Mouse (Mus musculus) thymus, adult 2 months (tissue): ENCODE data around the gene Aptx. TPM values are rescaled to one million over a fixed set of nuclear protein-coding genes. Genes with fewer than 3 reads are reported as not detected.

Source experiments
- DNase-seq: peaks from one replicate; pipeline ENCODE4 v3.0.0; 2021
- H3K27ac ChIP-seq: fragments of 200-500 bp; 2 replicates; pipeline ENCODE4 v1.5.1; 2012; ENCODE audit warnings: low read length, control low read depth; ENCODE audit not compliant: control insufficient read depth, insufficient read depth
- H3K27me3 ChIP-seq: fragments of 200-500 bp; 2 replicates; pipeline ENCODE4 v1.6.1; 2012; ENCODE audit warnings: mild to moderate bottlenecking, low read length, moderate library complexity, mixed read lengths; ENCODE audit not compliant: control insufficient read depth, insufficient read depth
- H3K36me3 ChIP-seq: fragments of 200-500 bp; 2 replicates; pipeline ENCODE4 v1.6.1; 2012; ENCODE audit warnings: mild to moderate bottlenecking, low read length, moderate library complexity; ENCODE audit not compliant: control insufficient read depth, insufficient read depth
- H3K4me1 ChIP-seq: fragments of 200-500 bp; replicated peaks from 2 replicates; pipeline ENCODE4 v1.6.1; 2012; ENCODE audit warnings: low read length; ENCODE audit not compliant: control insufficient read depth, insufficient read depth
- H3K4me3 ChIP-seq: fragments of 200-500 bp; 2 replicates; pipeline ENCODE4 v1.5.1; 2012; ENCODE audit warnings: mild to moderate bottlenecking, low read length, control low read depth, moderate library complexity; ENCODE audit not compliant: control insufficient read depth, insufficient read depth
- CTCF ChIP-seq: fragments of 200-500 bp; IDR thresholded peaks from 2 replicates; pipeline ENCODE4 v1.5.1; 2012; ENCODE audit warnings: mild to moderate bottlenecking, control low read depth, low read length, moderate library complexity, borderline replicate concordance; ENCODE audit not compliant: control insufficient read depth, poor library complexity, insufficient read depth; ENCODE audit errors: extremely low read depth
- POLR2A ChIP-seq: fragments of 200-500 bp; IDR thresholded peaks from 2 replicates; pipeline ENCODE4 v1.6.1; 2012; ENCODE audit warnings: mild to moderate bottlenecking, low read length, control low read depth, moderate library complexity; ENCODE audit not compliant: control insufficient read depth, poor library complexity, insufficient read depth; ENCODE audit errors: extremely low read depth
- WGBS: fragments of 180-500 bp; shearing (Covaris S2); methylation state at CpG from one replicate; pipeline ENCODE4 v1.1.7; 2018; 5-methylcytosine and 5-hydroxymethylcytosine counted together
- polyA plus RNA-seq: library from polyadenylated mRNA; depleted of rRNA; stranded (reverse); fragments of >200 nt; gene quantifications from 2 replicates; pipeline ENCODE4 v1.2.3, GENCODE M21; 2012

Aptx gene
- polyA plus RNA-seq, 1 experiment, result 9.1 TPM

- peaks cover 8% of the 10 kb centered on the region for H3K36me3 ChIP-seq
- TF ChIP-seq POLR2A (no peak), CTCF (no peak)
- H3K4me1 ChIP-seq, result peaks cover 7% of the 10 kb centered on the region
- H3K27ac ChIP-seq, result no peak overlapping the region
- 98% methylated on average over 8 of the region's 8 CpGs for WGBS
- H3K4me3 ChIP-seq, result no peak overlapping the region
- no peak for DNase-seq
- H3K27me3 ChIP-seq, result no peaks in the 10 kb centered on the region
Measured at GRCm38 (mm10) chr4:40700216-40700615, 2.8 kb downstream of the Aptx start.

DNA sequence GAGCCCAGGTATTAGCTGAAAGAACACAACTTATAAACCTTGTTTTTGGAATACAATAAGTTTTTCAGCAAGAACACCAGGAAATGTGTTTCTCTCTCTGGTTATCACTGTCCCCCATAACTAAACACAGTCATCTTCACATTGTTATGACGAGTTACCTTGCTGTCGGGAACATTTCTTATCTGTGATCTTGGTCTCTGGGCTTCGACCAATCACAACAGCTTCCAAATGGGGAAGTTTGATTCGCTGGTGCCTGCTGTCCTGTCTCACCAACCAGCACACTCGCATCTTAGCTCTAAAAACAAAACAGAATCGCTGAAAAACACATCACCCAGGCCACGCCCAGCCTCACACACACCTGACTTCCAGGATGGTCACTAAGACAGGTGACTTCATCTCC lies 5.9 kb downstream of the Aptx start:
- no peaks in the 10 kb centered on the region for H3K27me3 ChIP-seq
- no peak overlapping the region; the same call in 1 of the 2 replicates for H3K27ac ChIP-seq
- no peaks in the 10 kb centered on the region for H3K4me1 ChIP-seq
- WGBS, result 69% methylated on average over 7 of the region's 7 CpGs
- no peak overlapping the region for H3K4me3 ChIP-seq
- peaks cover 26% of the 10 kb centered on the region for H3K36me3 ChIP-seq
- TF ChIP-seq CTCF, result no peak
- TF ChIP-seq POLR2A, result no peak
- DNase-seq, result no peak

DNA sequence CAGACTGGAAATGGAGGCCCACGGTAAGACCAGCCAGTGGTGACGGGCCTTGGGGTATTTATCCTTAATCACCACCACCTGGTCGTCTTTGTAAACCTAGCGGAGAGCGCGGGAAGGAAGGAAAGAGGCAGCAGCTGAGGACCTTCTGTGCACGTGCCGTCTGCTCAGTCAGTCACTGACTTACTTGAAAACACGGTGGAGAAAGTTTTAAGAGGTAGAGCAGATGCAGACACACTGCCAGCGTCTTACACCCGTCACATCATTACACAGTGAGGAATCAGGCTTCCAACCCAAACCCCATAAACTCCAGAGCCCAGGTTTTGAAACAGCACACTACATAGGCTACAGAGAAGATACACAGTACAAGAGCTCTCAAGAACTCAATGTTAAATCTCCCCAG lies 11.9 kb downstream of the Aptx start:
- Histone ChIP-seq H3K27ac (no peak overlapping the region), H3K36me3 (peaks cover 51% of the 10 kb centered on the region), H3K4me1 (no peaks in the 10 kb centered on the region), H3K4me3 (no peak overlapping the region), H3K27me3 (no peaks in the 10 kb centered on the region)
- DNase-seq, result no peak
- TF ChIP-seq CTCF (no peak), POLR2A (no peak)
- WGBS, result 95% methylated on average over 11 of the region's 11 CpGs

GRCm38 (mm10) chr4:40683306-40683705 lies 19.7 kb downstream of the Aptx start:
- WGBS, result 44% methylated on average over 2 of the region's 2 CpGs
- H3K4me1 ChIP-seq, result no peaks in the 10 kb centered on the region
- H3K27ac ChIP-seq, result no peak overlapping the region
- DNase-seq, result no peak
- H3K36me3 ChIP-seq, result peaks cover 16% of the 10 kb centered on the region
- H3K4me3 ChIP-seq, result no peak overlapping the region
- no peaks in the 10 kb centered on the region for H3K27me3 ChIP-seq
- TF ChIP-seq CTCF (no peak), POLR2A (no peak)

DNA sequence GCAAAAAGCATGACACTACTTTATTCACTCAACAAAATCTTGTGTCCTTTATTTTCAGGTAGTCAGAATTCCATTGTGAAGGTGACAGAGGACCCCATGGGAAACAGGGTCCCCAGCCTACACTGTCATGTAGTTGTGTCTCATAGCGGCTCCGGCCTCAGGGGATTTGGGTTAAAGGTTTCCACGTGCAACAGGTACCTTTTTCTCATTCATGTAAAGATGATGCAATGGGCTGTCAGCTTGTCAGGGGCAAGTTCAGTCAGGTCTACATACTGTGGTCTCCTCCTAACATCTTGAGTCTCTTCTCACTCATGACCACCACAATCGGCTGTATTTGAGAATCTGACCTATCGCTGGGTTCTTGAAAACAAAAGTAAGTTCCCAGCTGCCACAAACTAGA lies 20.6 kb downstream of the Aptx start:
- H3K27ac ChIP-seq, result no peak overlapping the region
- H3K4me1 ChIP-seq, result no peaks in the 10 kb centered on the region
- WGBS, result 93% methylated on average over 5 of the region's 5 CpGs
- DNase-seq, result no peak
- H3K36me3 ChIP-seq, result peaks cover 11% of the 10 kb centered on the region
- H3K4me3 ChIP-seq, result no peak overlapping the region
- TF ChIP-seq CTCF (no peak), POLR2A (no peak)
- H3K27me3 ChIP-seq, result no peaks in the 10 kb centered on the region

DNA sequence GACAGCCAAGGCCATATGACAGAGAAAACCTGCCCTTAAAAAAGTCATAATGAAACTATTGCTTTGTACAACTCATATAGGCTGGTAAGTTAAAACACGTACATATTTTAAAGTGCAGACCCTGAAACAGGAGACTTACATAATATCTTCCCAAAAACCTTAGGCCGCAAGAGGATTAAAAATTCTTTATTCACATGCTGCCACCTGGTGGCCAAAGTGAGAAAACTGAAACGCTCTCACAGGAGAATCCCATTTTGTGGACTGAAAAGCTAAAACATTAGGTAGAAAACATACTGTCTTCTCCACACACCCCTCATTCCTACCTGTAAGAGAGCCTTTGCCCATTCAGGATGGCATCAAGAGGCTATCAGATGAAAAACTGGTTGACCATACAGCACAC lies 21.1 kb downstream of the Aptx start:
- H3K4me3 ChIP-seq, result no peak overlapping the region

GRCm38 (mm10) chr4:40680250-40680860 lies 22.6 kb downstream of the Aptx start:
- WGBS, result 55% methylated on average over 5 of the region's 5 CpGs

More for the DNA sequence above, 21.1 kb downstream of the Aptx start:
- DNase-seq, result peak; percentile 33
- Histone ChIP-seq H3K36me3 (peaks cover 6% of the 10 kb centered on the region), H3K27me3 (no peaks in the 10 kb centered on the region), H3K4me1 (no peaks in the 10 kb centered on the region), H3K27ac (no peak overlapping the region)
- WGBS, result 19% methylated on average over 3 of the region's 3 CpGs
- no peak for TF ChIP-seq POLR2A
- TF ChIP-seq CTCF, result no peak

More at GRCm38 (mm10) chr4:40680250-40680860, 22.6 kb downstream of the Aptx start:
- DNase-seq, result peak; percentile 48
- H3K36me3 ChIP-seq, result no peaks in the 10 kb centered on the region
- no peaks in the 10 kb centered on the region for H3K4me1 ChIP-seq
- no peaks in the 10 kb centered on the region for H3K27me3 ChIP-seq
- TF ChIP-seq POLR2A, result no peak
- TF ChIP-seq CTCF, result peak; percentile 67; the same call in 1 of the 2 replicates
- H3K4me3 ChIP-seq, result no peak overlapping the region
- no peak overlapping the region for H3K27ac ChIP-seq
